Mouse (Mus musculus) thymus, adult 18-20 months (tissue): ENCODE results near the gene Itga4.

ENCODE experiments used
- DNase-seq, 2 experiments: peaks; one replicate each; pipeline ENCODE4 v3.0.0; 2022; ENCODE audit warnings: mixed read lengths in 2 of 2

The Itga4 gene

DNA sequence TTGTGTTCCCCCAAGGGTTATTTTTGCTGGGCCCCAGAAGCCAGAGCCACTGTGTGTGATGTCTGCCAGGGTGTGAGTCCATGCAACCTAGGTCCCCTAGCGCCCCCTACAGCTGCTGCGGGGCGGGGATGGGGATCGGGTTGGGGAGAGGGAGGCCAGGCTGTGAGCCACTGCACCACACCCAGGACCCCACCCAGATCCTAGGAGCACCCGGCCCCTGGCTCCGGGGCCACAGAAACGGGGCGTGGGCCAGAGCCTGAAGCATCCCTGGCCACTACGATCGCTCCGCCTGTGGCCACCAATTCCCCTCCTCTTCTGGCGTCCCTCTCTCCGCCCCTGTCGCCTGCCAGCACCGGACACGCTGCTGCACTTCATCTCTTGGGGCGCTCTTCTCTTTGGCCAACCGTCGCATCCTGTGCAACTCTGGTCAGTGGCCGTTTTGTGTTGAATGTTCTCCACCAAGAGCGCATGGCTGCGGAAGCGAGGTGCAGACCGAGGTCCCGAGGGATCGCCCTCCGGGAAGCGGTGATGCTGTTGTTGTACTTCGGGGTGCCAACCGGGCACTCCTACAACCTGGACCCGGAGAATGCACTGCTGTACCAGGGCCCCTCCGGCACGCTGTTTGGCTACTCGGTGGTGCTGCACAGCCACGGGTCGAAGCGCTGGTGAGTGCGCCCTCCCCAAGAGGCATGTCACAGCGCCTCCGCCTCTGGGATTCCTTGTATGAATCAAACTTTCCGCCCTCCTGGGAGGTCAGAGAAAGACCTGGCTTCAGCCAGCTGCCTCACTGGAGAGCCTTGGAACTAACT is at the start of gene Itga4:
Itga4 (plus strand) TSS at position 235 of the 809 bp plus-strand sequence.
- peak; percentile 90 to 96 for DNase-seq

- DNase-seq, result no peak
Observed at GRCm38 (mm10) chr2:79206191-79206755, 49.0 kb upstream of the Itga4 start.

- no peak for DNase-seq
Observed at GRCm38 (mm10) chr2:79214982-79215381, 40.2 kb upstream of the Itga4 start.

GRCm38 (mm10) chr2:79215479-79215878 is 39.7 kb upstream of the Itga4 start:
- DNase-seq, result no peak

DNA sequence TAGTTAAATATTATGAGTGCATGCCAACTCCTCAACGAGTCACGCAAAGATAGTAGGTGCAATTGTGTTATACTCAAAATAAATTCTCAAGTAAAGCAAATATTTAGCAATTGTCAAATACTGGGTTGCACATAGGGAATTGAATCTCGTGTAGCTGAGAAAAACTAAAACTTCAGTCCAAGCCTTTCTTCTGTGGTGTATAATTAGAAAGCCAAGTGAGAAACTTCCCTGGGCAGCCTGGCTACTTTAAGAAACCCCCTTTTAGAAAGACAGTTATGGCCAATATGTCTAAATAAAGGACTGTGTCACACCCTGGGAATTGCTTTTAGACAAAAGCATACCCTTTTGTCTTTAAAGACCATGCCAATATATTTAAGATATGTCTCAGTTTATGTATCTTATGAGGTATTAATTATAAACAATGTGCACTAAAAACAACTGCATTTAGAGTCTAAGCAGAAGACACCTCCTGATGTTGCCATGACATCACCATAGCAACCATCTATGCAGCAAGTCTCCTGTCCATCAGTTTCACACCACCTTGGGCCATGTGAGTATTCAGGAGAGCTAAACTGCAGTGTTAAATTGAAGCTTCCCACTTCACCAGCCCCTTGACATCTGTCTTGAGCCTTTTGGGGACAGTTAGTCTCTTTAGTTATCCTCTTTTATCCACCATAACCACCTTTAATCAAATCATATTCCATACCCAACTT is 30.4 kb upstream of the Itga4 start:
- DNase-seq, result no peak

DNA sequence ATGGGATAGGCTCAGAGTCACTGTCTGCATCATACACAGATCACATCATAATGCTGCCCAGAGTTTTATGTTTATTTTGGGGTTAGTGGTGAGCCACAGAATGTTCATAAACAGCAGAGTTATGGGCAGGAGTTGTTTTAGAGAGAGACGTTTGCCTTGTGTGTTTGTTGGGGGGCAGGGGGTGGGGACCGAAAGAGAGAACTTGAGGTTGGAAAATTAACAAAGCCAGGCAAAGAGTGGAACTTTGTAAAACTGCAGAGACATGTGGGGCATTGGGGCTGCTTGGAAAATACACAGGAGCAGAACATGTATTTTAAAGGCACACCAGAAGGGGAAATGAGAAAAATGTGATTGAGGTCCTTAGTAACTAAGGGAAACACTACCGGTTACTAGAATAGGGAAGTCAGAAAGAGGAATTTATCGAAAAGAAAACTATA is 27.4 kb upstream of the Itga4 start:
- no peak for DNase-seq

DNA sequence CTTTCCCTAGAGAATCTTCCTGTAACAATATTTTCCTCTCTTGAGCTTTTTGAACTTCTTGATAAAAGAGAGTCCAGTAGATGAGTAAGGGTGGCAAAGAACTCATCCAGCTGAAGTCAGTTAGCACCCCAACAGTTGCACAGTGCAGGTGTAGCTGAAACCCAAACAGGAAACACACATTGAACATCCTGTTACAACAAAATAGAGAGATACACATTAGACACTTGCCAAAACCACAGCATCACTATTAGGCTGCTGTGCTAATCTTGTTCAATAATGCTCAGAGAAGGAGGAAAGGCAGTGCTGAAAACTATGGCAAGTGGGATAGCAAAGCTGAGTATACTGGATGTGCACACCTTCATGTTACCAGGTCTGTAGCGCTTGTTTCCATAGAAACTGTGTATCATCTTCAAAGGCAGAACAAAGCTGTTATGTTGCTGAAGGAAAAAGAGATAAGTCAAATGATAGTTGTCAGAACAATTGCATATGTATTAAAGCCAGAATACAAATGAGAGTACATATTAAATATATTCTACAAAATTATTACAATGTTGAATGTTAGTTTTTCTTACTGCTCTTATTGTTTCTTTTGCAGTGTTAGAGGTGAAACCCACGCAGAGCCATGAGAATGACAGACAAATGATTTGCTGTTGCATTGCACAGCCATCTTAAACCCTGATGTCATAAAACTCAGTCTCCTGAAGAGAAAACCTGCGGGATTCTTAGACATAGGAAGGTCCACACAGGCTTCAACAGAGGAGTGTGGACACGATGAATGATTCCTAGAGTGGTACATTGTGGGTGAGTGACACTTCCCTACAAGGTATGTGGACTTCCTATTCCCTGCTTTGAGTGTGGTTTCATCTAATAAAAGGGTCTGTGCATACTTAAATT is 23.9 kb upstream of the Itga4 start:
- DNase-seq, result peak in 1 of 2 experiments; percentile 51

- no peak for DNase-seq
Observed at GRCm38 (mm10) chr2:79235767-79236487, 19.3 kb upstream of the Itga4 start.

DNA sequence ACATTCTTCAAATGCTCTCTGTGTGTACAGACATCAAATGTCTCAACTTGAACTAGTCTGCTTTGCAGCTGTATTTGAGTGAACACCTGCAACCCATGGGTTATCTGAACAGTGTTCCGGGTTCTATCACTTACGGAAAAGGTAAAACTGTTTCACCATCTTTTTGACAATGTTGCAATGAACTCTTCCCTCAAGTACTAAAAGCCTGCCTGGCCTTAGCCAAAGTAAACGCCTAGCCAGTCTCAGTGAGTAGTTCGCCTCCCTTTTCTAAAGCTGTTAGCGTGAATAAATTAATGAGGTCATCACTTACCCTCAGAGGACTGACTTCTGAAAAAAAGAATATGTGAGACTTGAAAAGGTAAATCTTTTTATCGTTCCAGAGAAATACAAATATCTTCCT is 18.0 kb upstream of the Itga4 start:
- no peak for DNase-seq

DNA sequence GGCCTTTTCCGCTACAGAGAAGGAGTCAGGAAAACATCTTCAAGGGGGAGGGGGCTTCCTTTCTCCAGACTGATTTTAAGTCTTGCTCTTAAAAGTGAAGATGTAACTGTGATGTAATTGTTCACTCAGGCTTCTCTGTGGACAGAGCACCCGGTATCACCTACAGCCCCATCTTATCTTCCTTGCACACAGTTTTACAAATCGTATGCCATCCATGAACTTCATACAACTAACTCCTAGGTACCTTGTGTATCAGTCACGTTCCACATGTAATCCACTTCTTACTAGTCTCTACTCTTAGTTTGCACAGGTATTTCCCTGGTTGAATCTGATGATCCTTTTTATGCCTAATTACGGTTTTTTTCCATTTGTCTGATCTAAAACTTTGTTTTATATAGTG is 10.9 kb upstream of the Itga4 start:
- no peak for DNase-seq

GRCm38 (mm10) chr2:79244743-79245142 is 10.5 kb upstream of the Itga4 start:
- DNase-seq, result no peak

GRCm38 (mm10) chr2:79248283-79248682 is 6.9 kb upstream of the Itga4 start:
- peak in 1 of 2 experiments; percentile 48 for DNase-seq

GRCm38 (mm10) chr2:79250510-79250909 is 4.7 kb upstream of the Itga4 start:
- no peak for DNase-seq

GRCm38 (mm10) chr2:79253754-79254197 is 1.4 kb upstream of the Itga4 start:
- DNase-seq, result no peak

GRCm38 (mm10) chr2:79254588-79255191 is 536 bp upstream of the Itga4 start:
- DNase-seq, result peak in 1 of 2 experiments; percentile 69

DNA sequence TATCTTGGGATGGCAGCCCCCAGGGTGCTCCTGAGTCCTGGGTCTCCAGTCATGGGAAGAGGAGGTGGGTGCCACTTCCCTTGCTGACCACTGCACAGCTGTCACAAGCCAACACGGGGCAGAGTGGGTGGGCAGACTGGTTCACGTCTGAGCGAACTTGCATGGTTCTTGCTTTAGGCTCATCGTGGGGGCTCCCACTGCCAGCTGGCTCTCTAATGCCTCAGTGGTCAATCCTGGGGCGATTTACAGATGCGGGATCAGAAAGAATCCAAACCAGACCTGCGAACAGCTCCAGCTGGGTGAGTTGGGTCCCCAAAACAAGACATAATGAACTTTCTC is 744 bp downstream of the Itga4 start:
- DNase-seq, result no peak

GRCm38 (mm10) chr2:79256376-79256775 is 1.1 kb downstream of the Itga4 start:
- no peak for DNase-seq

DNA sequence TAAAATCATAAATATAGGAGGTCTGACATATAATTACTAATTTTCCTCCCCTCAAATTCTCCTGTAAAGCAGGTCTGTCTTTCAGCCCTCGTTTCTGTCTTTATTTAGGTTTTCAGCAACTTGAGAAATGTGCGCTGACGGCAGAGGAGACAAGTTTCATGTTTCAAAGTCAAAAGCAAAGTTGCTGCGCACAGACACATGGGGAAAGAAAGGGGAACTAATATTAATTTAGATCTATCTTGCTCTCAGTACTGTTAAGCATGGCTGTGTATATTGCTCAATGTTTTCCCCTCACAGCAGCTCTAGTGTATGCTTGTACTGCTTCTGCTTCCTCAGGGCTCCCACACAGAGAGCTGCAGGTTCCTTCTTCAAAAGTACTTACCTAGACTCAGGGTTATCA is 1.7 kb downstream of the Itga4 start:
- DNase-seq, result no peak

- no peak for DNase-seq
Observed at GRCm38 (mm10) chr2:79257411-79257810, 2.2 kb downstream of the Itga4 start.

DNA sequence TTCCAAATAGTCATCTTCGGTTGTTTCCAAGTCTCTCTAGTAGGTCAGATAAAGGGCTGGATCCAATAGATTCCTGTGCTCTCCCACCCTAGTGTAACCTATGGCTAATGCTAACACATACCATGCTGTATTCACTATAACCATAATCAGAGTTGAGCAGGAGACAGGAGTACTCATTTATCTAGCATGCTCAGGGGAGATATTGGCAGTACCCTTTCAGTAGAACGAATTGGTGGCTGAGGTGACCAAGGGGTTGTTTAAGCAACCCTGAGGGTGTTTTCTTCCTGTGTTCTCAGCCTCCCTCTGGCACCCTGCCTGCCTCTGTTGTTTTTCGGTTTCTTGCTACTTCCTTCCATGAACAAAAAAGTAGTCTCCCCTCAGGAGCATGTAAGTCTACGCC is 4.1 kb downstream of the Itga4 start:
- peak; percentile 37 to 62 for DNase-seq

- peak; percentile 57 to 58 for DNase-seq
Observed at GRCm38 (mm10) chr2:79265665-79266064, 10.4 kb downstream of the Itga4 start.

- no peak for DNase-seq
Observed at GRCm38 (mm10) chr2:79266480-79266879, 11.3 kb downstream of the Itga4 start.
